Mouse (Mus musculus): ENCODE measurements around the gene Dnajc1.

The Dnajc1 gene

DNA sequence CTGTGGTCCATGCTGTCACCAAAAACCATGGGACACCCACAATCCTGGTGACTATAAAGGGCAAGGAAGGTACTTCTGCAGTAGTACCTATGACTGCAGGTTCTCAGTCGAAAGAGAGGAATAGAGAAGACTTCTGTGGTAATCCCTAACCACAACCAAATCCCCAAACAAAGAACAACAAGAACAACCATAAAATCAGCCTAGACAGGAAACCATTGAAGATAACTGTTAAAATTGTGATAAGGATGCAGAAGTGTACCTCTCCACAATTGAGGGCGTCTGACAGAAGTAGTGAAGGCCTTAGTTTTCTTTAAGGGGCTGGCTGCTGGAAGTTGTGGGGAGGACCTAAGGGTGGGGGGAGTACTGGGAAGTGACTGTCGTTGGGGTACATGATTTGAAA, 91.7 kb downstream of the Dnajc1 start:
- ATAC-seq (ENCODE audit: low TSS enrichment) = no peak

DNA sequence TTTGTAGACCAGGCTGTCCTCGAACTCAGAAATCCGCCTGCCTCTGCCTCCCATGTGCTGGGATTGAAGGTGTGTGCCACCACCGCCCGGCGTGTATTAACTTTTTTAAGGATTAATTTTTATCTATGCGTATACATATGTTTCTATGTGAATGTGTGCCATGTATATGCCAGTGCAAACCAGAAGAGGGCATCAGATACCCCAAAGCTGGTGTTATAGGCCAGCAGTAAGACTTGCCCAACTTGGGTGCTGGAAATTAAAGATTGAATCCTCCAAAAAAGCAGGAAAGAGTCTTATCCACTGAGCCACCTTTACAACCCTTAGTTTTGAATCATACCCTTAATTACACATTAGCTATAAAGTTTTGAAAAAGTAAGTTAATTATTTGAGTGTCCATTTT, 107.5 kb downstream of the Dnajc1 start:
- ATAC-seq (ENCODE audit: low TSS enrichment) = no peak

DNA sequence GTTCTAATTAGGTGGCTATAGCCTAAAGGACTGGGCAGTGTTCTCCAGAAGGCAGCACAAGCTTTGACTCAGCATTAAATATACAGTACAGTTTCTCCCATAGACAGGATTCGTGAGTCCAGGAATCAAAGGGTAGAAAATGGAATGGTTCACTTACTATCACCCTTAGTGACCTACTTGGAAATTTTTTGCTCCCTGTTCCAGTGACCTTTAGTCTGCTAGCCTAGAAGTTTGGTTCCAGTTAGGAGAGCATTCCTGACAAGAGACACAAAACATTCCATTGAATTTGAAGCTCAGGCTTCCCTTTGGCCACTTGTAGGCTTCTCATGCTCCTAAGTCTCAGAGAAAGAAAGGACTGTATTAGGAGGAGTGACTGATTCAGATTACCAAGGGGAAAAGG, 126.9 kb downstream of the Dnajc1 start:
- no peak for ATAC-seq (ENCODE audit: low TSS enrichment)

DNA sequence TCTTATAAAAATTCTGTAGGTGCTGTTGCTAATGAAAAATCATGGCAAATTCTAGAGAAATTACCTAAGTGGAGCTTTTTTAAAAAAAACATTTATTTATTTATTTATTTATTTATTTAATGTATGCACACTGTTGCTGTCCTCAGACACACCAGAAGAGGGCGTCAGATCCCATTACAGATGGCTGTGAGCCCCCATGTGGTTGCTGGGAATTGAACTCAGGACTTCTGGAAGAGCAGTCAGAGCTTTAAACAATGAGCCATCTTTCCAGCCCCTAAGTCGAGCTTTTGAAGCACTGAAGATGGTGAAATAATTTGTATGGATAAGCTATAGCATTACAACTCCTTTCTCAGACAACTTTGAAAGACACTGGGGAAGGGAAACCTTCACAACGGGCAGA, 128.1 kb downstream of the Dnajc1 start:
- no peak for ATAC-seq (ENCODE audit: low TSS enrichment)

DNA sequence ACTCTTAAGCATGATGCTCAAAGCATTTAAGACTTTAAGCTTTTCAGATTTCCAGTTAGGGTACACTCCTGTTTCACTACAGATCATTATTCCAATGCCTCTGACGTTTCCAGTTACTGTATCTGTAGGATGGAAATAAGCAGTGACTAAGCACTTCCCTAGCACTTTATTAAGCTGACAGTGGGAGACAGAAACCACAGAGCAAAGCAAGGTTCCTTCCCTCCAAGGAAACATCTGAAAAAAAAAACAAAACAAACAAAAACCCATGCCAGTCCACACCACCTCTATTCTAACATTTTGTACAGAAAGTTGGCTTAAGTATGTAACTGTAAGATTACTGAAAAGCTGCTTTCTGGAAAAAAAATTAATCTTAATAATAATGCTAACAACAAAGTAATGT, 130.3 kb downstream of the Dnajc1 start:
- ATAC-seq (ENCODE audit: low TSS enrichment) = no peak

DNA sequence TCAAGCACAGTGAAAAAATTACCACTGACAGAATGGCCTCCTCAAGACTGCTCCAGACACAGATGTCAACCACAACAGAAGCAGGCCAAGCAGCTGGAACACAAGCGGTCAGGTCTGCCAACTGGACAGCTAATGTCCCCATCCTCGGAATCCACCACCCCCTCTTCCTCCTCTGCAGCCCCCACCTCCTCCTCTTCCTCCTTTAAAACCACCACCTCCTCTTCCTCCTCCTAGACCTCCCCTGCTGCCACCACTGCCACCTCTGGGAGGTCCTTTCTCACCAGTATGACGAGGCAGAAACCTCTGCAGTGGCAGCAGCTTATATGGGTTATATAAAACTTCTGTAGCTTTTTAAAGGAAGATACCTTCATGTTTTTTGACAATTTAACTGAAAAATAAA, 143.4 kb downstream of the Dnajc1 start:
- ATAC-seq (ENCODE audit: low TSS enrichment) = no peak

DNA sequence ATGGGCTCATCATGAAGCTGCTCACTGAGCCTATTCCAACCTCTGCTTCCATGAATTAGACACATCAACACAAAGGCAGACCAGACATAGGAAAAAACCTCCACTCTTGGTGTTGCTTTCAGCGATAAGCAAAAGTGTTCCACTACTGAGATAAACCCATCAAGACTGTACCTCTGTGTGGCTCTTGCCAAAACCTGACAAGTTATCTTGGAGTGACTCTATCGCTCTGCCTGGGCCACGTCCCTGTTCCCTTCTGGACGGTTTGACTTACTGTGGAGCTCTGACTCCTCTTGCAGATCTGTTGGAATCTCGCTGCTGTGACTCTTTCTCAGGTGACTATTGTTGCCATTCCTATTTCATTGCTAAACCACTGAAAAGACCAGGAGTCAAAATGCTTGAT, 157.1 kb downstream of the Dnajc1 start:
- no peak for ATAC-seq (ENCODE audit: low TSS enrichment)

DNA sequence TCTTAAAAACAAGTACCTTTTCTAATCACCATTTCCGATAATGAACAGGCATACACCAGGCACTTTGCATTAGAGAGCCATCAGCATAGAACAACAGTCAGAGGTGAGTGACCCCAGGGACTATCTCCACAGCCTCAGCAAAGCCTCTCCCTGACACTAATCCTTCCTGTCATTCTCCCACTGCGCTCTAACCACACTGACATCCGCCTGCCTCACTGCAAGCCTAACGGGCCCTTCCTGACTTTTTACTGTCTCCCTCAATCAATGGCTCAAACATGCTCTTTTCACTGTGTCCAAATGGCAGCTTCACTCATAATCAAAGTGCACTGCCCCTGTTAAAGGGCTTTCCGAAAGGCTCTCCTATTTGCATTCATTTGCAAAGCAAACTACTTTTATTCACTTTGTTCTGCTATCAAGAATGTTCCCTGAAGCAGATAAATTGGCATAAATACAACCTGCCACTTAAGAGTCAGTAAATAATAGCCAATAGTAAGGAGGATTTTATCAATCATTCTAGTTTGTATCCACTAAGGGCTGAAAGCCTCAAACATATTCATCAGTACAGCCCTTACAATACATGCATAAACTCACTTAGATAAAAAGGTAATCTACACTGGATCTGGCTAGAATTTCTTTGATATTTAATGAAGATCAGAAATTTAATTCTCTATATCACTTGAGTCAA, 159.6 kb downstream of the Dnajc1 start:
- no peak for ATAC-seq (ENCODE audit: low TSS enrichment)

DNA sequence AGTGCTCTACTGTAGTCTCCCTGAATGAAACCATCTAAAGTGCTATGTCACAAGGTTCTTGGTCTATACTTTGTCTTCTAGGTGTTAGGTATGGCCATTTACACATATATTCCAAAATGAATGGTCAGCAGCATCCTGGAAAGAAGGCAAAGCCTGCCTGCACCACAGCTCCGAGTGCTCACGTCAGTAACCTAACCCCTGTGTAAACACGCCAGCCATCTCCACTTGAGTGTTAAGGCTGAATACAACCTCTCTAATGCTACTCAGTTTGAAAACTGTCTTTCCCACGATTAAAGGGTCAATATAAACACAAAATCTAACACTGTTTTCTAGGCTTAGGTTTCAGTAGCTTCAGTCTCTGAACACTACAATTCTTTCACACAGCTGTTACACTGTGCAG, 161.5 kb downstream of the Dnajc1 start:
- ATAC-seq (ENCODE audit: low TSS enrichment) = no peak

DNA sequence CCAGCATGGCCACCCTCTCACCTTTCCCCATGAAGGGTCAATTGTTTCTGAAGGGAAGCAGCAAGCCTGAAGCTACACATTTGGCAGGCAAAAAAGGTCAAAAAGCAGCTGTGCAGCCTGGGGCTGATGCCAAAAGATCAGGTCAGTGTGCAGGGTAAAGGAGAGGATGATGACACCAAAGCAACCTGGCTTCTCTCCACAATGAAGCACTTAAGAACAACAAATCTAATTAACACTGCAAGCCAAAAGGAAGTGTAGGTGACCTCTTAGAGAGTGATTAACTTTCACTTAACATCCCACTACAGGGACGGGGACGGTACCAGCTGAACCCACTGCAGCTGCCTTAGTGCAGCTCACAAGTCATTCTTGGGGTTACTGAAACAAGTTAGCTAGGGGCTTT, 163.4 kb downstream of the Dnajc1 start:
- no peak for ATAC-seq (ENCODE audit: low TSS enrichment)

DNA sequence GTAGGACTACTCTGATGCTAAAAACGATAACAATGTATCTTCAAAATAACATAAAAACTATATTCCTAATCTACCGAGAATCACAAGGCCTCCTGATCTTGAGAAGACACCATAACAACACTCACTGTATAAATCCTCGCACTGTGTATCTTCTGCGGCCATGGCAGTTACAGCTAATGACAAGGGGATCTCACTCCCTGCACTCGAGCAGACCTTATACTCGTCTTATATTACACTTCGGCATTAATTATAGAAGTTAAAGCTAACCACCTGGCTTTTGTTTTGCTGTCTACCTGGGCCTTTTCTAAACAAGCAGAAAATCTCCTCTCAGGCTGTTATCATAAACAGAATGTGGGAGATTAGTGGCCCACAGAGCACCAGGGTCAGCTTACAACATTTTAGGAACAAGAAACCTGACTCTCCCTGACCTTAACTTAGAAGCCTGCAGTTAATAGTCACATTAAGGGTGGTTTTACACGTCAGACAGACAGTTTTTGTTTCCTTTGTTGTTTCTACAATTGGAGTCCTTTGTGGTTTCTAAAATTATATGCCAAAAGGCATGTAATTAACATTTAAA, 164.1 kb downstream of the Dnajc1 start:
- ATAC-seq (ENCODE audit: low TSS enrichment) = no peak

DNA sequence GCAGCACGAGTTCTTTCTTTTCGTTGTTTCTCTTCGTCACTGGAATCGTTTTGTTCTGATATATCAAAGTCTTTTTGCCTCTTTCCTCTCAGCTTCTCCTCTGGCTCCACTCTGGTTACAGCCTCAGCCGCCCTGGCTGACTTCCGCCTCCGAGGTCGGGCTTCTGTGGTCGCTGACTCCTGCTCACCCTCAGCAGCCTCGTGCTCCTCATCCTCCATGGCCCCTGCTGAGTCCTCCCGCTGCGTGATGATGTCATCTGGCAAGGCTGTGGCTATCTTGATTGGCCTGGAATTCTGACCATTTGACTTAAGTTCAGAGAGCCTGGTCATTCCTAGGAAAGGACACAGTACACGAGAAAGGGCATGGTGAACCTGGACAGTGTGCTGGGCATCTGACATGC, 173.1 kb downstream of the Dnajc1 start:
- no peak for ATAC-seq (ENCODE audit: low TSS enrichment)

DNA sequence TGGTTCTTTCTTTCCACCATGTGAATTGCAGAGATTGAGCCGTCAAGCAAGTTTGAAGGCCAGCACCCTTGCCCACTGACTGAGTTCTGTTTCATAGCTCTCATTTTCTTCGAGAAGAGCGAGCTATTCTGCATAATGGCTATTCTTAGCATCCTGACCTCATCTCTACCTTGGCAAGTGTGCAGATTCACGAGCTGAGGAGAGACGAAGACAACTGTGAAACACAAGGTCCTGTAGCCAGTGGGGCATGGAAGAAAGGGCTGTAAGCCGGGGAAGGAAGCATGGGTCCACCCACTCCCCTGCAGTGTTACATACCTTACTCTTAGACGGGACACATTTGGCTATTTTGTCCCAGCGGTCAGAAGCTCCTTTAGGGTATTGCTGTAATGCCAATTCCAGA, 173.5 kb downstream of the Dnajc1 start:
- peak; percentile 28; the same call in 1 of the 2 replicates for ATAC-seq (ENCODE audit: low TSS enrichment)

DNA sequence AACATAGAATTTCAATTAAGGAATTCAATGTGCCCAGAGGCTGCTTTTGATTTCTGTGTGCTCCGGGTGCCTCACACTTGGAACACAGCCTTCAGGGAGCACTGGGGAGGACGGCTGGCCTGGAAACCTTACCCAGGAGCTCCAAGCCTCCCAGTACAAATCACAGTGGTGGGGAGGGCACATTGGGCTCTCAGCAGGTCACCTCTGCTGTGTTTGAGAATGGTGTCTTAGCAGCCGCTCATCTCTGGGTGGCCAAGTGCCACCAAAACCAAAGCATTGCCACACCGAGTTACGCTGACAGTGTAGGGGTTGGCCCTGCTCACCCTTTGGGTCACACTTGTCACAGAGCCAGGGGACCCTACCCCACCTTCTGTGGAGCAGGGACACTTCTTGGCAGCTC, 174.1 kb downstream of the Dnajc1 start:
- no peak for ATAC-seq (ENCODE audit: low TSS enrichment)

DNA sequence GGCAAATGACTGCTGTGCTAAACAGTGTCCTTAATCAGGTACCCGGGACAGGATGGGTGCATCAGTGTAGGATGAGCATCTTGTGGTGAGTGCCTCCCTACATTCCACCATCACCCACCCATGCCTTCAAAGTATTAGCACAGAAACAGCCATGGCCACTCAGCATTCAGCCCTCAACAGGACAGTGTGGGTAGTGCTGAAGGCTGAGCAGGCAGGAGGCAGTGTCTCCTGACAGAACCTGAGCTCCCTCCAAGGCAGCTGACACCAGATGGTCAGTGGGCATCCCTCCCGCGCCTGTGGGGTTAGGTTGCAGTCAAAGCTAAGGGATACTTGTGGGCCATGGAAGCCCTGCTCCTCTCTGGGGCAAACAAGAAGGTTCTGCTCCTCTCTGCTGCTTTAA, 174.8 kb downstream of the Dnajc1 start:
- peak; percentile 73 for ATAC-seq (ENCODE audit: low TSS enrichment)

DNA sequence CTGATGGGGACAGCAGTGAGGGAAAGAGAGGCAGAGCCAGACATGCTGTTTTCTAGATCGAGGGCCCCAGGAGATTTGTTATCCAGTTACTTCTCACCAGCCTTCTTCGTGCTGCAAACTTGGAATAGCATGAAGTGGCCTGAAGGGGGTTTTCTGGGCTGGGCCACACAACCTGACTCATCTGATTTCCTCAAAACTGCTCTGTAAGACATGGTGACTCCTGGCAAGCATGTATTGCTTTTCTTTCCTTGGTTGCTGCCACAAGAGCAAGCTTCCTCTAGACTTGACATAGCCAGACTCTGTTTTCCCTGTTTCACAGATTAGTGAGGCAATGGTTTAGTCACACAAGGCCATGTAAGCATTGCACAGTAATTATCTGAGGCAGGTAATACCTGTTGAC, 178.6 kb downstream of the Dnajc1 start:
- ATAC-seq (ENCODE audit: low TSS enrichment) = no peak

DNA sequence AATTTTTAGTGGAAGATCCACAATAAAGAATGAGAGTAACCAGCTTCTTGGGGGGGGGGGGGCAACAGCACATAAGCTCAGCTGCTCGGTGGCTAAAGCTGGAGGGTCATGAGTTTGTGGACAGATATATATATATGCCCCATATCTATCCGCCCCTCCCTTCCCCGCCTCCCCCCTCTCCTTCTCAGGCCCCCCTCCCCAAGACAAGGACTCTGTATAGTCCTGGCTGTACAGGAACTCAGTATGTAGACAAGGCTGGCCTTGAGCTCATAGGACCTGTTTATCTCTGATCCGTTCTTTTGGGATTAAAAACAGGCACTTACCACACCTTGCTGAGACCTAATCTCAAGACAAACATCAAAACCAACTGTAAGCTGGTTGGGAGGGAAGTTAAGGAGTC, 182.7 kb downstream of the Dnajc1 start:
- no peak for ATAC-seq (ENCODE audit: low TSS enrichment)

DNA sequence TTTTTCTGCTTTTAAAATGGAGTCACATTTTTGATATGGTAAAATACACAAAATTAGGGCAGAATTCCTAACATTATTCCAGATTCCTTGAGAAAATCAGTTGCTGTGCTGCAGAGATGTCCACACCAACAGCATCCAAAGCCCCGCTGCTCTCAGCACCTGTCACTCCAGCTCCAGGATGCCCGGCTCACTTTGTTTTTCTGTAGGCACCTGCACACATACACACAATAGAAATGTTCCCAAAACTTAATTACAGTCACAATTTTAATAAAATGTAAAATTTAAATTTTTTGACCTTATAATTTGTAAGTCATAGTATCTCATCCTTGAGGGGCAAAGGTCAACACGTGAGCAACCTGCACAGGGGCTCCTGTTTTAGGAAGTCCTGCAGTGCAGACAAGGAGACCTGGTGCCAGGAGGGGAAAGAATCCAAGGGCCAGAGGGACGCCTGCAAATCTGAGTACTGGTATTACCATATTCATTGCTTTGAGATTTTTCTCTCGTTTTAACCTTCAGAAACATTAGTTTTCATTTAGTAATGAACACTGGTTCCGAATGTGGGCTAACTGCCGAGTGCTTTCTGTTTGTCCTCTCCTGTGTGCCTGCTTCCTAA, 183.3 kb downstream of the Dnajc1 start:
- ATAC-seq (ENCODE audit: low TSS enrichment) = no peak

DNA sequence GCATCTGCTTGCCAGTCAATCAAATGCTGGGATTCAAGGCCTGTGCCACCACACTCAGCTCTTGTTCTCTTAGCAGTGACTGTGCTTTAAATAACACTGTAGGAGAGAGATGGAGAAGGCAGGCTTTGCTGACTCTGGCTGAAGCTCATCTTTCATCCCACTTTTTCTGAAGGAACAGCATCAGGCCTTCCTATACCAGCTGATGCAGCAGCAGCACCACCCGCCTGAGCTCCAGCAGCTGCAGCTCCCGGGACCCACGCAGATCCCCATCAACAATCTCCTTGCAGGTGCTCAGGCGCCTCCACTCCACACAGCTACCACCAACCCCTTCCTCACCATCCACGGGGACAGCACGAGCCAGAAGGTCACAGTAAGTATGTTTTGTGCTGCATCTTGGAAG, 184.1 kb downstream of the Dnajc1 start:
- ATAC-seq (ENCODE audit: low TSS enrichment) = peak; percentile 89

DNA sequence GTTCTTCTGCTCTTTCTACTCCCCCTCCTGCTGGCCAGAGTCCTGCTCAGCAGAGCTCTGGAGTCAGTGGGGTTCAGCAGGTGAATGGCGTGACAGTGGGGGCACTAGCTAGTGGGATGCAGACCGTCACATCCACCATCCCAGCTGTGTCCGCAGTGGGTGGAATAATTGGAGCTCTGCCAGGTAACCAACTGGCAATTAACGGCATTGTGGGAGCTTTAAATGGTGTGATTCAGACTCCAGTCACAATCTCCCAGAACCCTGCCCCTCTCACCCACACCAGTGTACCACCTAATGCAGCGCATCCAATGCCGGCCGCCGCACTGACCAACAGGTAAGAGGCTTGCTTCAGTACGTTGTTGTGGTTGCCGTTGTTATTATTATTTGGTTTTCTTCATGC, 185.8 kb downstream of the Dnajc1 start:
- no peak for ATAC-seq (ENCODE audit: low TSS enrichment)

DNA sequence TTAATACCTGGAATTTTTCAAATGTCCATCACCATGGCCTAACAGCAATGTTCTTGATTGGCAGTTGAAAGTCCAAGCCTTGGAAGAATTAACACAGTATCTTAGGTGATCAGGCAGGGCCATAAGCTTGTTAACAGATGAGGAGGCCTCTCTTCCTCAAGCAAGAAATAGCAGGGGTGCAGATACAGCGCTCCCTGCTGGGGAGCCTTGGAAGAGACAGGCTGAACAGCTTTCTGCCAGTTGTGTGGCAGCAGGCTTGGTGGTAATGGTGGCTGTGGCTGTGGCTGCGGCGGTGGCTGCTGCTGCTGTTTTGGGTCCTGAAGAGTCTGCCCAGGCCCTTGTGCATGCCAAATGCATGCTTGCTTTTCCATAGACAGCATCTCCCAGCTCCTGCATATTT, 187.5 kb downstream of the Dnajc1 start:
- ATAC-seq (ENCODE audit: low TSS enrichment) = no peak

DNA sequence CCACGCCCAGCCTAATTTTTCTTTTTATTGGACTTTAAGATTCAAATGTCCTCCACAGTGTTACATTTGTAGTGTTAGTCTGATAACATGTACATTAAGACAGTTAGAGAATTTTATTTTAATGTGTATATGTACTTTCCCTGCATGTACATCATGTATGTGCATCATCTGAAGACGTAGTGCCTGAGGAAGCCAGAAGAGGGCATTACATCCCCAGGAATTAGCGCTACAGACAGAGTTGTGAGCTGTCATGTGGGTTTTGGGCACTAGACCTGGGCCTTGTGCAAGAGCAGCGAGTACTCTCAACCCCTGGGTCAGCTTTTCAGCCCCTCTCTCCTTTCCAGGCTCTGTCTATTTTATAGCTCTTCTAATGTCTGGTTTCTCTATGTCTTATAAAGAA, 189.7 kb downstream of the Dnajc1 start:
- no peak for ATAC-seq (ENCODE audit: low TSS enrichment)

DNA sequence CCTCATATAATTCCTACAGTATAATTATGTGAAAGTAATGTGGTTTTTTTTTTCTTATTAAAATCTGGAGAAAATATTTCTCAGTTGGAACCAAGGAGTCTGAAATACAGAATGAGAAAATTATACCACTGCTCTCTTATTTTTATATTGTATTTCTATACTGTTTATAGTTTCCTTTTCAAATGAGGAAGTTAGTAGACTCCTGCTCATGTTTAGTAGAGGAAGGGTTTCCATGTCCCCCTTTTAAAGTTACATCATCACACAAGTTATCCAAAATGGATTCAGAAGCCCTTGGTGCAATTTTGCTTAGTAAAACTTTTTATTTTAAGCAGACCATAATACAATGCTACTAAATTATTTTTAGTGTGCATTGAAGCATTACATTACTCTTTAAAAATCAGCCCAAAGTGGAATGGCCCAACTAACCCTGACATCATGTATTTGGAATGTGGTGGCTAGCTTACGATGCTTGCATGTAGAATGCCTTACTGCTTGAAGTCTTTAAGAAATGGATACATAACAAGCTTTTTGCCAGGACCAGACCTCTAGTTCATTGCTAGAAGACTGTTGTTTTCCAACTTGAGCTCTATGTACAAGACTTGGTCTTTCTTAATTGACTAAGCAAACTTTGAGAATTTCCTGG, 190.7 kb downstream of the Dnajc1 start:
- no peak for ATAC-seq (ENCODE audit: low TSS enrichment)
